Mouse (Mus musculus) spleen, postnatal 10 days (tissue): Measurements from ENCODE around the gene Gm1979.
"Not testable (repeated sequence)": the region's sequence is repeated elsewhere in the genome, so short reads cannot be mapped to it uniquely, and the experiment has no call there.

Experiments
- DNase-seq, 2 experiments: peaks; one replicate each; pipeline ENCODE4 v3.0.0; 2021 to 2022; ENCODE audit warnings: low spot score in 2 of 2

Gm1979 gene

GRCm38 (mm10) chr5:26004698-26005097, at the start of gene Gm1979:
Gm1979 (minus strand) TSS chr5:26004798.
- DNase-seq: not testable (repeated sequence)

GRCm38 (mm10) chr5:26039458-26039857, 34.9 kb upstream of the Gm1979 start, which contains the start of gene Speer4a:
Speer4a (minus strand) TSS chr5:26039558.
- not testable (repeated sequence) for DNase-seq

GRCm38 (mm10) chr5:26022816-26023215, 18.2 kb upstream of the Gm1979 start, which contains the start of gene Gm5862:
Gm5862 (minus strand) TSS chr5:26022916.
- DNase-seq: not testable (repeated sequence)

- DNase-seq: not testable (repeated sequence)
These were observed 3.1 kb upstream of the Gm1979 start for GRCm38 (mm10) chr5:26007697-26008096.

GRCm38 (mm10) chr5:26006937-26007695, 2.5 kb upstream of the Gm1979 start:
- peak in 1 of 2 experiments; percentile 11 for DNase-seq

GRCm38 (mm10) chr5:25988550-25988949, 16.0 kb downstream of the Gm1979 start, which contains the start of gene Gm21698:
Gm21698 (minus strand) TSS chr5:25988650.
- DNase-seq: not testable (repeated sequence)

- DNase-seq: not testable (repeated sequence)
These were observed 32.0 kb downstream of the Gm1979 start, which contains the start of gene Gm21680 for GRCm38 (mm10) chr5:25972563-25972962. Gm21680 (minus strand) TSS chr5:25972663.

GRCm38 (mm10) chr5:25957050-25957449, 47.5 kb downstream of the Gm1979 start:
- DNase-seq: not testable (repeated sequence)

GRCm38 (mm10) chr5:25956611-25957010, 48.0 kb downstream of the Gm1979 start:
- not testable (repeated sequence) for DNase-seq

- DNase-seq: not testable (repeated sequence)
These were observed 50.3 kb downstream of the Gm1979 start, which contains the start of gene Gm21671 for GRCm38 (mm10) chr5:25954317-25954716. Gm21671 (minus strand) TSS chr5:25954417.
